Mouse (Mus musculus) bone marrow macrophage, adult 2 months (primary cell): ENCODE results near the gene Cbarp.

Experiments used
- CTCF ChIP-seq: IDR thresholded peaks from 2 replicates; pipeline ENCODE4 v1.5.1; 2012; ENCODE audit warnings: low read depth, mild to moderate bottlenecking, low read length, moderate library complexity
- POLR2A ChIP-seq: IDR thresholded peaks from 2 replicates; pipeline ENCODE4 v1.6.1; 2012; ENCODE audit warnings: mild to moderate bottlenecking, low read depth, low read length, borderline replicate concordance

DNA sequence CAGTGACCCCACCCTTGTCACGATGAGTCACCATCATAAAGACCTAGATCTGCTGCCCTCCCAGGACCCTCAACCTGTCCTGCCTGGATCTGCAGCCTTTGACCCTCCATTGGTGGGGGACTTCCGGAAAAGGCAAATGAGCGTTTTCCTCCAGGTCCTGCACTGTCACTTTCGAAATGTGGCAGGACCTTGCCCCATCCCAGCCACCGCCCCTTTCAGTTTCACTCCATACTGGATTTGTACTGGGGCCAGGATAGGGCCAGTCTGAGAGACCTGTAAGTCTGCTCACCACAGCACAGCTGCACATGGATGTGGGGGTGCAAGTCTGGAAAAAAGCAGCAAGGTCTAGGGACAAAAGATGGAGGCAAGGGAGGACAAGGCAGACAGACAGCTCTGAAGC is 42.0 kb downstream of the Cbarp start:
- TF ChIP-seq POLR2A (no peak), CTCF (no peak)
